Mouse (Mus musculus) heart, postnatal 0 days (tissue): ENCODE measurements at regions not wholly inside any gene's neighbourhood (a gene's known extent, or its start where the extent isn't known, plus 50 kb on each side); places are given as distances from the start of the nearest gene placed in this dataset.

Experiments used
- CTCF ChIP-seq: IDR thresholded peaks from 2 replicates; pipeline ENCODE4 v1.5.1; 2016; ENCODE audit warnings: antibody characterized with exemption, control low read depth, low read depth
- EP300 ChIP-seq: IDR thresholded peaks from 2 replicates; pipeline ENCODE4 v1.6.1; 2016; ENCODE audit warnings: antibody characterized with exemption, low read depth

- TF ChIP-seq CTCF (no peak), EP300 (no peak)
These were observed 313.2 kb downstream of the Rbm26 start for GRCm38 (mm10) chr14:104863881-104864280.
